In genomic region chr1:134535513-134535912, GRCm38 (mm10) we compare ENCODE assay signal across 21 mouse cellular contexts. TPM values are rescaled to one million over a fixed set of nuclear protein-coding genes. Genes with fewer than 3 reads are reported as not detected.
DNase-seq lines count a peak whose midpoint lies in the region; ATAC-seq and TF ChIP-seq lines count a peak whose summit lies in the region.
"Had no signal": no experiment of that assay in that cellular context is flagged by ENCODE, and none has a peak within 500 bp of the region (broad histone marks: within the 10 kb centered on the region; RNA-seq: fewer than 3 reads in every experiment).

No protein-coding gene starts in this region.

- no peak overlapping the region for H3K4me2 ChIP-seq in liver, embryonic 16.5 days (ENCODE audit: low read depth, low read length)
- H3K4me2 ChIP-seq in forebrain, embryonic 13.5 days: no peak overlapping the region
- H3K4me2 ChIP-seq: embryonic facial prominence, embryonic 12.5 days; heart, embryonic 12.5 days; hindbrain, embryonic 15.5 days had no signal

- no peaks in the 10 kb centered on the region for H3K36me3 ChIP-seq in E14TG2a.4 (ENCODE audit: insufficient read depth, low read length)
- H3K36me3 ChIP-seq in ES-Bruce4 (ENCODE audit: control insufficient read depth, insufficient read depth, low read length, poor library complexity, severe bottlenecking): no peaks in the 10 kb centered on the region
- no peaks in the 10 kb centered on the region for H3K36me3 ChIP-seq in liver, embryonic 16.5 days (ENCODE audit: control insufficient read depth, insufficient read depth)
- H3K36me3 ChIP-seq in forebrain, embryonic 13.5 days (ENCODE audit: poor library complexity, severe bottlenecking): no peaks in the 10 kb centered on the region
- H3K36me3 ChIP-seq: embryonic facial prominence, embryonic 12.5 days; heart, embryonic 12.5 days; hindbrain, embryonic 15.5 days had no signal

- TF ChIP-seq CTCF in E14TG2a.4 (conservative IDR thresholded peaks at IDR 0.05; ENCODE audit: low read length) (no peak), ES-Bruce4 (IDR thresholded peaks at IDR 0.05; ENCODE audit: low read depth, low read length) (no peak)

- TF ChIP-seq POLR2A in ES-Bruce4 (IDR thresholded peaks at IDR 0.05; ENCODE audit: insufficient read depth, low read length): no peak

- H3K4me3 ChIP-seq in E14TG2a.4 (replicated peaks; ENCODE audit: low read length): peak overlapping the region; percentile 21; the same call in 1 of the 2 replicates
- no peak overlapping the region for H3K4me3 ChIP-seq in ES-Bruce4 (ENCODE audit: low read depth, low read length)
- H3K4me3 ChIP-seq in liver, embryonic 16.5 days (ENCODE audit: low read depth, low read length): no peak overlapping the region
- no peak overlapping the region for H3K4me3 ChIP-seq in forebrain, embryonic 13.5 days
- H3K4me3 ChIP-seq: embryonic facial prominence, embryonic 12.5 days; gastrocnemius, adult 2 months; heart, embryonic 12.5 days; hindbrain, embryonic 15.5 days had no signal

- no peak overlapping the region for H3K9ac ChIP-seq in ES-Bruce4 (ENCODE audit: low read depth, poor library complexity, severe bottlenecking)
- H3K9ac ChIP-seq in liver, embryonic 16.5 days (ENCODE audit: low read depth, low read length): no peak overlapping the region
- no peak overlapping the region for H3K9ac ChIP-seq in forebrain, embryonic 13.5 days
- H3K9ac ChIP-seq: embryonic facial prominence, embryonic 12.5 days; heart, embryonic 12.5 days; hindbrain, embryonic 15.5 days had no signal

- TF ChIP-seq EP300 in ES-Bruce4 (IDR thresholded peaks at IDR 0.05; ENCODE audit: insufficient read depth, low read depth, low read length): no peak

- H3K9me3 ChIP-seq in E14TG2a.4 (ENCODE audit: low read length): no peaks in the 10 kb centered on the region
- H3K9me3 ChIP-seq in ES-Bruce4 (replicated peaks; ENCODE audit: control insufficient read depth, insufficient read depth, low read length, poor library complexity, severe bottlenecking): no peaks in the 10 kb centered on the region; the same call in 1 of the 2 replicates
- no peaks in the 10 kb centered on the region for H3K9me3 ChIP-seq in liver, embryonic 16.5 days (replicated peaks; ENCODE audit: control insufficient read depth, low read length)
- H3K9me3 ChIP-seq in forebrain, embryonic 13.5 days (replicated peaks): no peaks in the 10 kb centered on the region
- H3K9me3 ChIP-seq: embryonic facial prominence, embryonic 12.5 days; heart, embryonic 12.5 days; hindbrain, embryonic 15.5 days had no signal

- ATAC-seq in liver, embryonic 16.5 days (ENCODE audit: low read depth): peak; percentile 37; the same call in 1 of the 2 replicates
- no peak for ATAC-seq in monocyte, adult 5-6 weeks (replicated peaks; ENCODE audit: insufficient number of reproducible peaks, low FRiP score, low TSS enrichment, poor library complexity, severe bottlenecking)
- no peak for ATAC-seq in forebrain, embryonic 13.5 days
- ATAC-seq: forebrain, embryonic 14.5 days had no signal

- H3K27ac ChIP-seq in ES-Bruce4 (ENCODE audit: insufficient read depth, low read length): peak overlapping the region; percentile 83
- H3K27ac ChIP-seq in liver, embryonic 16.5 days (ENCODE audit: low read length): no peak overlapping the region
- no peak overlapping the region for H3K27ac ChIP-seq in forebrain, embryonic 13.5 days
- H3K27ac ChIP-seq: embryonic facial prominence, embryonic 12.5 days; gastrocnemius, adult 2 months; hindbrain, embryonic 15.5 days had no signal

- DNase-seq in ZHBTc4 (ENCODE audit: low read depth, low spot score): peak; percentile 84
- DNase-seq: adrenal gland, postnatal 10 days; cerebellum, adult 11-12 months; cerebellum, adult 9-10 months; cerebellum, postnatal 25 days; gastrocnemius, adult 2 months; gastrocnemius, postnatal 25 days; heart, postnatal 36 days had no signal

- H3K4me1 ChIP-seq in E14TG2a.4 (replicated peaks; ENCODE audit: low read depth, low read length) (peaks cover 67% of the 10 kb centered on the region), ES-Bruce4 (ENCODE audit: control insufficient read depth, insufficient read depth, low read length) (peaks cover 8% of the 10 kb centered on the region)
- H3K4me1 ChIP-seq in liver, embryonic 16.5 days (ENCODE audit: control insufficient read depth, low read depth, low read length): peaks cover 6% of the 10 kb centered on the region
- H3K4me1 ChIP-seq in forebrain, embryonic 13.5 days: peaks cover 3% of the 10 kb centered on the region; the same call in 1 of the 2 replicates
- H3K4me1 ChIP-seq: embryonic facial prominence, embryonic 12.5 days; heart, embryonic 12.5 days; hindbrain, embryonic 15.5 days had no signal

- WGBS in liver, embryonic 16.5 days (ENCODE audit: insufficient replicate concordance): 43% methylated on average over 3 of the region's 3 CpGs
- 78% methylated on average over 3 of the region's 3 CpGs for WGBS in forebrain, embryonic 13.5 days

- no peaks in the 10 kb centered on the region for H3K27me3 ChIP-seq in E14TG2a.4 (ENCODE audit: insufficient read depth, low read length)
- H3K27me3 ChIP-seq in ES-Bruce4 (ENCODE audit: control insufficient read depth, insufficient read depth, low read length, poor library complexity, severe bottlenecking): no peaks in the 10 kb centered on the region
- H3K27me3 ChIP-seq in liver, embryonic 16.5 days (ENCODE audit: control insufficient read depth, insufficient read depth, low read depth, low read length): no peaks in the 10 kb centered on the region
- no peaks in the 10 kb centered on the region for H3K27me3 ChIP-seq in forebrain, embryonic 13.5 days
- H3K27me3 ChIP-seq: embryonic facial prominence, embryonic 12.5 days; heart, embryonic 12.5 days; hindbrain, embryonic 15.5 days had no signal

RNA-seq across cellular contexts. Expression of gene Mgat4e, which starts 14.0 kb away (rescaled TPM):
- polyA plus RNA-seq in ES-Bruce4 (2011; ENCODE audit: insufficient read depth, insufficient read length, low read depth, missing spikeins): 1.3 and 1.6 TPM in 2 replicates
- not detected in 2 replicates for polyA plus RNA-seq in liver, embryonic 16.5 days (2015; fragmentation: Nextera tagmentation; extraction: Ambion mirVana)
- not detected in 3 replicates for total RNA-seq in monocyte, adult 5-6 weeks (2017)
- not detected in 2 replicates for polyA plus RNA-seq in forebrain, embryonic 13.5 days (2015; fragmentation: Nextera tagmentation; extraction: Ambion mirVana)
- total RNA-seq: adrenal gland, postnatal 10 days; gastrocnemius, adult 2 months; gastrocnemius, postnatal 25 days; heart, adult 8-10 months; heart, postnatal 36 days had no signal
- polyA plus RNA-seq: cortical plate, adult 2 months; forebrain, embryonic 14.5 days; heart, embryonic 12.5 days; heart, embryonic 16.5 days; hindbrain, embryonic 11.5 days; hindbrain, embryonic 15.5 days had no signal

RNA-seq across cellular contexts. Expression of gene Kdm5b, which starts 24.5 kb away (rescaled TPM):
- polyA plus RNA-seq in ES-Bruce4 (2011; ENCODE audit: insufficient read depth, insufficient read length, low read depth, missing spikeins): 161 and 181 TPM in 2 replicates
- 5.5 and 5.6 TPM in 2 replicates for polyA plus RNA-seq in liver, embryonic 16.5 days (2015; fragmentation: Nextera tagmentation; extraction: Ambion mirVana)
- total RNA-seq in monocyte, adult 5-6 weeks (2017): 22.2 to 37.2 TPM (median 32.1 TPM) in 3 replicates
- polyA plus RNA-seq in forebrain, embryonic 13.5 days (2015; fragmentation: Nextera tagmentation; extraction: Ambion mirVana): 95.4 and 96.5 TPM in 2 replicates

RNA-seq across cellular contexts. Expression of gene Rabif, which starts 41.1 kb away (rescaled TPM):
- 21.8 and 22.7 TPM in 2 replicates for polyA plus RNA-seq in ES-Bruce4 (2011; ENCODE audit: insufficient read depth, insufficient read length, low read depth, missing spikeins)
- 15.0 and 15.8 TPM in 2 replicates for polyA plus RNA-seq in liver, embryonic 16.5 days (2015; fragmentation: Nextera tagmentation; extraction: Ambion mirVana)
- total RNA-seq in monocyte, adult 5-6 weeks (2017): 20.7 to 26.9 TPM (median 26.7 TPM) in 3 replicates
- polyA plus RNA-seq in forebrain, embryonic 13.5 days (2015; fragmentation: Nextera tagmentation; extraction: Ambion mirVana): 45.4 and 46.2 TPM in 2 replicates

Comparison
In these comparisons a context has a peak if more than half of its experiments do, and no peak if none do; other contexts are left out.
1. RNA of gene Kdm5b, which starts 24.5 kb away (polyA plus RNA-seq): 161 to 181 TPM in ES-Bruce4 and 95.4 to 96.5 TPM in forebrain, embryonic 13.5 days; 5.5 to 5.6 TPM in liver, embryonic 16.5 days; every median in the first group is over 10 times any median in the second.